Mouse (Mus musculus): ENCODE data around the gene Zfp444.

Gene Zfp444

GRCm38 (mm10) chr7:6228491-6228890 lies 56.5 kb downstream of the Zfp444 start:
- 51% methylated on average over 8 of the region's 8 CpGs for WGBS

DNA sequence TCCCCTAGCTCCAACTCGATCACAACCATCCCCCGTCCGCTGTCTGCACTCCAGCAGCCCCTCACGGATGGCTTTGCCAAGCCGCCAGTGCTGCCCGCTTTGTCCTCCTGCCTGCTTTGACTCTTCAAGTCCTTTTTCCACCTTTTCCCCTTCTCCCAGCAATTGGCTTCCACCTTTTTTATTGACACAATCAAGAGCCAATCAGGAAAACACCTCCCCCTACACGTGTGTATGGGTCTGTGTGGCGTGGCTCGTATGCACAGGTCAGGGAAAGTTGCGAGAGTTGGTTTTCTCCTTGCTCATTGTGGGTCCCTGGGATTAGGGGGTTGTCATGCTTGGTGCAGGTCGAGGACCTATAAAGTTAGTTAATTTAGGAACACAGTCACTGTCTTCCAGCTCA lies 67.8 kb downstream of the Zfp444 start:
- WGBS, result 40% methylated on average over 11 of the region's 11 CpGs

DNA sequence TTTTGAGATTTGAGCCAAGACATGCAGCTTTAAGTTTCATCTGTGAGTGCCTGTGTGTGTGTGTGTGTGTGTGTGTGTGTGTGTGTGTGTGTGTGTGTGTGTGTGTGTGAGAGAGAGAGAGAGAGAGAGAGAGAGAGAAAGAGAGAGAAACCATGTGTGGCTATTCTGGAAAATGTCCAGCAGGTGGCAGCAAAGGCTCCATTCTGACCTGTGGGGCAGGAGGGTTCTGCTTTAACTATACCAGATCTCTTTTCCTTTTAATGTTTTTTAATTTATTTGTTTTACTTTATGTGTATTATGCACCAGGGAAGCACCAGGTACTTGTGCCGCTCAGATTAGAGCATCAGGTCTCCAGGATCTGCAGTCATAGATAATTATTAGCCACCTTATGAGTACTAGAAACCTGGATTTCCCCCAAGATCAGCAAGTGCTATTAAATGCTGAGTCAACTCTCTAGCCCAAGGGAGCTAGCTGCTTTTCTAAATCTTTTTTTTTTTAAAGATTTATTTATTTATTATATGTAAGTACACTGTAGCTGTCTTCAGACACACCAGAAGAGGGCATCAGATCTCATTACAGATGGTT lies 68.9 kb downstream of the Zfp444 start:
- 25% methylated on average over 1 of the region's 1 CpGs for WGBS
